Mouse (Mus musculus) mouse trophoblast stem cell (cell line): Measurements from ENCODE around the gene Gab1.

Experiments used
- in situ Hi-C, 2 experiments: fragments of 300-500 bp; cut with MseI, MboI; formaldehyde crosslinking; loops; 2 replicates in 1 of 2; 3 replicates in 1 of 2; pipeline ENCODE4 v1.15.1; 2025

Gene Gab1

DNA sequence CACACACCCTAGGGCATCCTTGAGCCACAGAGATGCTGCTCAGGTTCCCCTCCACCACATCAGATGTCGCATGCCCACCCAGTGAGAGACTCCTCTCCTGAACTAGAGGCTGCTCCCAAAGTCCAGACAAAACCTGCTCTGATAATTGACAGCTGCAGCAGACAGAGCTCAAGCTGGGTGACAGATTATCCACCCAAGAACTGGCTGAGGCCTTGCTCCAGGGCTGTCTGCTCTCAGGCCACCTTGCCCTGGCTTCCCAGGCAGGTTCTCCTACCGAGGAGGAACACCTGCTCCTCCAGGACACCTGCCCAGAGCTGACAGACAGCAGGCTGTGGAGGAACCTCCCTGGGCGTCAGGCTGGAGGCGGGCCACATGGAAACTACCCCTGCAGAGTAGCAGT, 7.6 kb downstream of the Gab1 start:
- in situ Hi-C loops: no loop called here

DNA sequence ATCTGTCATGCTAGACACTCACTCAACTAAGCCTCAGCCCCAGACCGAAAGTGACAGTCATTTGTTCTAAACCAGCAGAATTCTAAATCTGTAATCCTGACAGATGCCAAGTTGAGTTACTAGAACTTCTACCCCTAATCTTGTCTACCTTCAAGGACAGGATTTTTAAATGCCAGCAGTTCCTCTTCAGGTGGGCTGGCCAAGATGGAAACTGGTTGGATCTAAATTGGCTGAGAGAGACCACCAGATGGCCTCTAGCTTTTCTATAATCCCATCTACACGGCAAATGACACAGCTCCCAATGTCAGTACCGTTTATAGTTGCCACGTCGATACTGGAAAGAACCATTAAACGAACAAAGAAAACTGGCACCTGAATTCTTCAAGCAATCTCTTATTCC, 8.9 kb downstream of the Gab1 start:
- in situ Hi-C loops: no loop called here

GRCm38 (mm10) chr8:80870535-80871204, 9.6 kb downstream of the Gab1 start:
- in situ Hi-C loops: no loop called here

DNA sequence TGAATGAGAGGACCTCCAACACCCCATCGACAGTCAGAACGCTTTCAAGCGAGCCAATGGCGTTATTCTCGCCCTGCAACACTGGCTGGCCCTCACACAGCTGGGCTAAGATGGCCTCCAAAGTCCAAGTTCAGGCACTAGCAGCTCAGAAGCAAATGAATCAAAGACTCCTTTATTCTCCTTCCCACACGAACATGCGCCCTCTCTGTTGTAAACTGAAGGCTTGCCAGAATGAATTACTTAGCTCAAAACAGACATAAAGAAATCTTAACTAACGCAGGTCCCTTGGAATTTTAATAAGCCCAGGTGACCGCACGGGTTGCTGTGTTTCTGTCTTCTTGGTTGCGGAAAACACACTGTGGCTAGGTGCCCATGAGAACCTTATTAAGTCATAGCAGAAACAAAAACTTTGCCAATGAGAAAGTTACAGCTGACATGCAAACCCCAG, 10.4 kb downstream of the Gab1 start:
- in situ Hi-C loops: no loop called here

DNA sequence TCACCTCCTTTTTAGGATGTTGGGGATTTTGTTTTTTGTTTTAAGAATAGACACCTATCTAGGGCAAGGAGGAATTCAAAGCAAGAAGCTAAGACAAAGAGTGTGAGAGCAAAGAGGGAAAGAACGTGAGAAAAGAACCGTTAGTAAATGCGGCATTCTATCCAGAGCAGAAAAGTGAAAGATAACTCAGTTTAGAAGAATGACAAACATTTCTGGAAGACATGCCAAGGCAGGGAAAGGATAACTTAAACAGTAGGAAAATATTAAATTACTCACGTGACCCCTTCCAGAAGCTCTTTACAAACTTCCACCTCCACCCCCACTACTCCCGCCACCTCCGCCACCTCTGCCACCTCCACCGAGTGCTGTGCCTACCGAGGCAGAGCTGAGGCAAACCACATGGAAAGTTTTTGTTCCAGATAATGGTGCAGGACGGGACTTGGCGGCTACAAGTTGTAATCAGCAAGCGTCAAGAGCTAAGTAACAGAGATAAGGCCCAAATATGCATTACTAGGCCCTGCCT, 11.5 kb downstream of the Gab1 start:
- in situ Hi-C loops: no loop called here

GRCm38 (mm10) chr8:80868006-80868702, 12.2 kb downstream of the Gab1 start:
- in situ Hi-C loops: no loop called here

- in situ Hi-C loops: no loop called here
Measured at GRCm38 (mm10) chr8:80867598-80867997, 12.7 kb downstream of the Gab1 start.

DNA sequence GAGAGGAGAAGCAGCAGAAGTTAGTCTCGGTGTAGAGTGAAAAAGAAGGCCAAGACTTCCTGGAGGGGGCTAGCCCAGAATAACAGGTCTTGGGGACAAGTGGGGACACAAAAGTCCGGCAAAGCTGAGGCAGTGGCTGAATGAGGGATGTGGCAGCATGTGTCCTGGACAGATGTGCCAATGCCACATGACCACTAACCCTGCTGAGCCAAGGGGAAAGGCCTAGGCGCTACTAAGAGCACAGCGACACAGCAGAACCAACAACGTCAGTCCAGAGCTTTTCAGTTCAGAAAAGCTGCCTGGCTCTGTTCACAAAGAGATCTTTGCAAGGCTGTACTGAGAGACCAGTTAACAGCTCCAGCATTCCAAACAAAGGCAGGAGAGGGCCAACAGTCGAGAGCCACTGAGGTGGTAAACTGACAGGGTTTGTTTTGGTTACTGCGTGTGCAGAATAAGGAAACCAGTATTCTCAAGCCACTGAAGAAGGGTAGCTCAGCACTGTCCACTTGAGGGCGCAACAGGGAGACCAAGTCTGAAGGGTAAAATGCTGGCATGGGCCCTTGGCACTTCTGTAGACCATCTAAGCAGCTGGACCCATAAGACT, 15.0 kb downstream of the Gab1 start:
- in situ Hi-C loops: no loop called here

GRCm38 (mm10) chr8:80863393-80863792, 16.9 kb downstream of the Gab1 start:
- in situ Hi-C loops: no loop called here

- in situ Hi-C loops: no loop called here
Measured at GRCm38 (mm10) chr8:80859180-80859775, 21.0 kb downstream of the Gab1 start.

DNA sequence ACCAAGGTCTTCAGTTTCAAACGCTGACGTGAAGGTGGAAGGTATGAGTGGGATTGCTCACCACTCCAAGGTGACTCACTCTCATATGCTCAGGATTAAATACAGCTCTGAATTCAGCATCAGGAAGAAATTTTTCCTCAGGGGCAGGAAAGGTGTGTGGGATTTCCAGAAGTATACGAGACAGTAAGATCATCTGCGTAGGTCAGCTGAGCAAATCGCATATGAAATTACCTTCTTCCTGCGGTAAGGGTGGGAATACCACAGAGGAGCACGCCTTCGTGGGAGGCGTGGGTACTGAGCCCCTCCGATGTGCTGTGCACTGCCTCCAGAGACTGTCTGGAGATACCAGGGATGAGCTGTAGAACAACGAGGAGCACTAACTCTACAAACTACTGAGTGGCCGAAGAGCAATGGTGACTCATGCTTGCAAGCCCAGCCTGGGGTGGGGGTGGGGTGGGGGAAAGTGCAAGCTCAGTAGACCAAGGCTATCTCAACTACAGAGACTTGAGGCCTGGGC, 22.4 kb downstream of the Gab1 start:
- in situ Hi-C loops: no loop called here

GRCm38 (mm10) chr8:80857128-80857527, 23.2 kb downstream of the Gab1 start:
- in situ Hi-C loops: no loop called here

- in situ Hi-C loops: no loop called here
Measured at GRCm38 (mm10) chr8:80856606-80857005, 23.7 kb downstream of the Gab1 start.

DNA sequence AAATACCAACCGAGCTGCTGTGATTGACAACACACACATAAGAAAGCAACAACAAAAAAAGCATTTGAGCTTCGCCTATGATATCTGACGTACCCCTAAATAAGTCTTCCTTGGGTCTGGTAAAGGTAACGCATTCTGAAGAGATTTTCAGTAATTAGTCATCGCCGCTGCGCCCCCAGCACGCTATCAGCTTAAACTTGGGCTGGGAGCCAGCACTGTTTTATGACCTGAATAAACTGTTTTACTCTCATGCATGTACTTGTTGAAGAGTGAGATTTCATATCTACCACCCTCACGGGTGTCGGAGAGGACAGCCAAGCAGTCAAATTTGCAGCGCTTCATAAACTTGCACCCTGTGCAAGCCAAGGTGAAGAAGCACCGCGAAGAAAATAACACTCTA, 26.7 kb downstream of the Gab1 start:
- in situ Hi-C loops: no loop called here

- in situ Hi-C loops: no loop called here
Measured at GRCm38 (mm10) chr8:80853208-80853607, 27.1 kb downstream of the Gab1 start.

DNA sequence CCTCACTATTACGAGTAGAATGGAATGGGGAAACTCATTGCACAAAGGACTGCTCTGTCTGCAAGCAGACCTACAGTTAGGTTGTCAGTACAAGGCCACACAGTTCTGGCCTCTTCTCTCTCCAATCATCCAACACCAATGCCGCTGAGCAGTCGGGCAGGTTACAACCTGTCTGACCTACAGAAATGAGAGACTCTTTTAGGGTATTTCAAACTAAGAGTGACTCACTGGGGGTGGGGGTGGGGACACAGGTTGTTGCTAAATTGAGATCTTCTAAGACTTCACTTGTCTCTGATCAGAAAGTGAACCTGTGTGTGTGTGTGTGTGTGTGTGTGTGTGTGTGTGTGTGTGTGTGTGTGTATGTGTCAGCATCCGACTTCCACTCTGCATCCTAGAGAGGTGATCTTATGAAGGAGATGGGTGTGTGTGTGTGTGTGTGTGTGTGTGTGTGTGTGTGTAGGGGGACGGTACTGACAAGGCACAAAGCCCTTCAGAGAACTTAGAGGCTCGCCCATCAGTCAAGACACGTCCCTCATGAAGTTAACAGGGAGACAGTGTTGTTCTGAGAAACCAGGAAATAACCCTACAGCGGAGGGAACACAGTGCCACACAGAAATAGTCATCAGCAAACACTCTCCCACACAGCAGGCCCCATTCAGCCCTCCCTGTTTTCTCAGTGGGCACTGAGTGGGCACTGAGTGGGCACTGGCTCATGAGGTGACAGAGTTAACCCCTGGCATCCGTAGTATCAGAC, 27.7 kb downstream of the Gab1 start:
- in situ Hi-C loops: no loop called here

GRCm38 (mm10) chr8:80851648-80852047, 28.7 kb downstream of the Gab1 start:
- in situ Hi-C loops: no loop called here

DNA sequence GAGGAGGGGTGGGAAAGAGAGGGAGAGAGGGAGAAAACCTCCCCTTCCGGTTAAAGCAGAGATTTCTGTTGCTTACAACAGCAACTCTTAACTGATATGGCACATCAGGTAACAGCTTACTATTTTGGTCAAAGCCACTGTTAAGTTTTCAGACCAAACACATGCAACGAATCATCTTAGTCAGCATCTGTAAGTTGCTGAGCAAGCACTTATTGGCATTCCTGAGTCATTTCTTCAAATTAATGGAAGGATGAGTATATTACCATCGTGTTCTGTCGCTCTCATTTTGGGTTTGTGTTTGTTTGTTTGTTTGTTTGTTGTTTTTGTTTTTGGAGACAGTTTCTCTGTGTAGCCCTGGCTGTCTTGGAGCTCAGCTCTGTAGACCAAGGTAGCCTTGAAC, 30.3 kb downstream of the Gab1 start:
- in situ Hi-C loops: no loop called here

- in situ Hi-C loops: no loop called here
Measured at GRCm38 (mm10) chr8:80848631-80849030, 31.7 kb downstream of the Gab1 start.

- in situ Hi-C loops: no loop called here
Measured at GRCm38 (mm10) chr8:80847912-80848311, 32.4 kb downstream of the Gab1 start.

DNA sequence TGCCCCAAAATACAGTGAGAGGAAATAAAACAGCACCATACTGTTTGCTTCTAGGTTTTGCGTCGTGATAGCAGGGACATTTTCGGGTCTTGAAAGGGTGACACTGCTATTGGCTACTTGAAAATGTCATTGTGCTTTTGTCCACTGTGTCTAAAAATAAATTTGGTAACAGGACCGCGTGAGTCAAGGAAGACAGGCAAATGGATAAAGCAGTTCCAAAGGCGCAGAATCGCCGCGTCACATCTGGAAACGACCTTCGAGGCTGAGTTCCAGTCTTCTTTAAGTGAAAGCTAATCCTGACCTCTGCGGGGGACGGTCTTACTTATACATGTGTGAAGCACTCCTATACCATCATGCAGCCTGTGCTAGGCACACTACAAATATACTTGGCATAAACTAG, 35.0 kb downstream of the Gab1 start:
- in situ Hi-C loops: no loop called here
